Mouse (Mus musculus): ENCODE data around the gene Pnrc1. TPM values are rescaled to one million over a fixed set of nuclear protein-coding genes. Genes with fewer than 3 reads are reported as not detected.

Pnrc1 gene
- polyA plus RNA-seq, 1 experiment from 2014 or later = 153 TPM

GRCm38 (mm10) chr4:33221847-33222246, 68.1 kb downstream of the Pnrc1 start:
- no peak overlapping the region for H3K27ac ChIP-seq (ENCODE audit: low read length)
- H3K9me3 ChIP-seq (ENCODE audit: low read length) = no peaks in the 10 kb centered on the region
- no peaks in the 10 kb centered on the region for H3K27me3 ChIP-seq (replicated peaks; ENCODE audit: insufficient read depth, low read length)
- H3K4me2 ChIP-seq (replicated peaks; ENCODE audit: low read depth, low read length) = no peak overlapping the region
- no peak overlapping the region for H3K4me3 ChIP-seq (ENCODE audit: low read depth, low read length)
- H3K36me3 ChIP-seq (ENCODE audit: insufficient read depth, low read length) = no peaks in the 10 kb centered on the region
- ATAC-seq (no peak), DNase-seq (ENCODE audit: low spot score) (no peak)
- TF ChIP-seq EP300 (IDR thresholded peaks at IDR 0.05) = no peak
- no peak for TF ChIP-seq CTCF (IDR thresholded peaks at IDR 0.05)
- no peaks in the 10 kb centered on the region for H3K4me1 ChIP-seq (ENCODE audit: insufficient read depth, low read depth, low read length)
- 41% methylated on average over 1 of the region's 1 CpGs for WGBS
- H3K9ac ChIP-seq (replicated peaks; ENCODE audit: low read depth) = no peak overlapping the region

- 2% methylated on average over 47 of the region's 65 CpGs for WGBS
- H3K27ac ChIP-seq (ENCODE audit: low read length) = no peak within 1 kb of the TSS
- H3K9ac ChIP-seq (replicated peaks; ENCODE audit: low read depth) = peak within 1 kb of the TSS; percentile 46; the same call in 1 of the 2 replicates
- no peaks in the 10 kb centered on the region for H3K4me1 ChIP-seq (ENCODE audit: insufficient read depth, low read depth, low read length)
- peak; percentile 60 for ATAC-seq
- no peaks in the 10 kb centered on the region for H3K27me3 ChIP-seq (replicated peaks; ENCODE audit: insufficient read depth, low read length)
- peak within 1 kb of the TSS; percentile 98 for H3K4me2 ChIP-seq (replicated peaks; ENCODE audit: low read depth, low read length)
- no peak for TF ChIP-seq EP300 (IDR thresholded peaks at IDR 0.05)
- TF ChIP-seq CTCF (IDR thresholded peaks at IDR 0.05) = no peak
- DNase-seq (ENCODE audit: low spot score) = peak; percentile 8
- H3K9me3 ChIP-seq (ENCODE audit: low read length) = no peaks in the 10 kb centered on the region
- peak within 1 kb of the TSS; percentile 47 for H3K4me3 ChIP-seq (ENCODE audit: low read depth, low read length)
- no peaks in the 10 kb centered on the region for H3K36me3 ChIP-seq (ENCODE audit: insufficient read depth, low read length)
Observed at GRCm38 (mm10) chr4:33208881-33209841, 80.8 kb downstream of the Pnrc1 start, which contains the start of gene Srsf12. TSS of gene Srsf12 (plus strand) at chr4:33208991.

- TF ChIP-seq EP300 (IDR thresholded peaks at IDR 0.05) (no peak), CTCF (IDR thresholded peaks at IDR 0.05) (no peak)
- H3K4me2 ChIP-seq (replicated peaks; ENCODE audit: low read depth, low read length) = no peak overlapping the region
- WGBS = 48% methylated on average over 2 of the region's 2 CpGs
- H3K27me3 ChIP-seq (replicated peaks; ENCODE audit: insufficient read depth, low read length) = no peaks in the 10 kb centered on the region
- no peak overlapping the region for H3K4me3 ChIP-seq (ENCODE audit: low read depth, low read length)
- no peak overlapping the region for H3K9ac ChIP-seq (replicated peaks; ENCODE audit: low read depth)
- no peak overlapping the region for H3K27ac ChIP-seq (ENCODE audit: low read length)
- H3K4me1 ChIP-seq (ENCODE audit: insufficient read depth, low read depth, low read length) = no peaks in the 10 kb centered on the region
- no peaks in the 10 kb centered on the region for H3K9me3 ChIP-seq (ENCODE audit: low read length)
- no peaks in the 10 kb centered on the region for H3K36me3 ChIP-seq (ENCODE audit: insufficient read depth, low read length)
- DNase-seq (ENCODE audit: low spot score) = no peak
- no peak; the same call in 1 of the 2 replicates for ATAC-seq
Observed at GRCm38 (mm10) chr4:33207551-33207950, 82.4 kb downstream of the Pnrc1 start.

DNA sequence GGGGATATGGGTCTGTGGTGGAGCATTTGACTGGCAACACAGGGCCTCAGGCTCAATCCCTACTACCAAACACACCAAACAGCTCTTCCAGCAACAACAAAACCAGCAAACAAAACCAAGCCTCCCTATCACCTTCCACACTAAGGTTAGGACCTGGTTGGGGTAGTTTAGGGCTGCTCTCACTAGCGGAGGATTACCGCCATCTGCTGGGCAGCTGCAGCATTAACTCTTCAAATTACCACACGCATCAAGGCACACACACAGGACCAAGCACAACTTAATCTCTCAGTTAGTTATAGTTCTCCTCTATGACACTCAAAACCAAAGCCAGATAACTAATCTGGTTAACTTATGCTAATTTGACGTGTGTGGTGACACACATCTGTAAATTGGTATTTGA, 85.3 kb downstream of the Pnrc1 start:
- DNase-seq (ENCODE audit: low spot score) = peak; percentile 49
- WGBS = 5% methylated on average over 4 of the region's 4 CpGs
- ATAC-seq = 0 out of 2 replicates have a peak, but pooled peaks have one; percentile 30
- Histone ChIP-seq H3K4me2 (replicated peaks; ENCODE audit: low read depth, low read length) (no peak overlapping the region), H3K4me1 (ENCODE audit: insufficient read depth, low read depth, low read length) (no peaks in the 10 kb centered on the region), H3K9me3 (ENCODE audit: low read length) (no peaks in the 10 kb centered on the region), H3K4me3 (ENCODE audit: low read depth, low read length) (no peak overlapping the region), H3K36me3 (ENCODE audit: insufficient read depth, low read length) (no peaks in the 10 kb centered on the region), H3K9ac (replicated peaks; ENCODE audit: low read depth) (no peak overlapping the region), H3K27me3 (replicated peaks; ENCODE audit: insufficient read depth, low read length) (no peaks in the 10 kb centered on the region), H3K27ac (ENCODE audit: low read length) (no peak overlapping the region)
- no peak for TF ChIP-seq EP300 (IDR thresholded peaks at IDR 0.05)
- peak; percentile 80 for TF ChIP-seq CTCF (IDR thresholded peaks at IDR 0.05)

- Histone ChIP-seq H3K36me3 (ENCODE audit: insufficient read depth, low read length) (no peaks in the 10 kb centered on the region), H3K27me3 (replicated peaks; ENCODE audit: insufficient read depth, low read length) (no peaks in the 10 kb centered on the region), H3K9me3 (ENCODE audit: low read length) (0 out of 2 replicates have a peak, but pooled peaks cover 4% of the 10 kb centered on the region), H3K27ac (ENCODE audit: low read length) (no peak overlapping the region), H3K4me1 (ENCODE audit: insufficient read depth, low read depth, low read length) (no peaks in the 10 kb centered on the region), H3K4me3 (ENCODE audit: low read depth, low read length) (no peak overlapping the region), H3K9ac (replicated peaks; ENCODE audit: low read depth) (no peak overlapping the region), H3K4me2 (replicated peaks; ENCODE audit: low read depth, low read length) (no peak overlapping the region)
- ATAC-seq = no peak
- no peak for TF ChIP-seq EP300 (IDR thresholded peaks at IDR 0.05)
- TF ChIP-seq CTCF (IDR thresholded peaks at IDR 0.05) = no peak
- DNase-seq (ENCODE audit: low spot score) = no peak
- 11% methylated on average over 2 of the region's 2 CpGs for WGBS
Observed at GRCm38 (mm10) chr4:33198117-33198516, 91.8 kb downstream of the Pnrc1 start.

Other genes with a start within 250 kb of the Pnrc1 start
- gene Gabrr2, start 227.2 kb downstream of the Pnrc1 start, polyA plus RNA-seq (2015; fragmentation: Nextera tagmentation; extraction: Ambion mirVana) = 0.14 and 0.27 TPM in 2 replicates
- gene Gabrr1, start 157.6 kb downstream of the Pnrc1 start, polyA plus RNA-seq (2015; fragmentation: Nextera tagmentation; extraction: Ambion mirVana) = 0.06 TPM in 1 of 2 replicates, not detected in the other
- gene Pm20d2, start 100.4 kb downstream of the Pnrc1 start, polyA plus RNA-seq (2015; fragmentation: Nextera tagmentation; extraction: Ambion mirVana) = 0.70 and 0.86 TPM in 2 replicates
- gene Srsf12, start 81.2 kb downstream of the Pnrc1 start, polyA plus RNA-seq (2015; fragmentation: Nextera tagmentation; extraction: Ambion mirVana) = 0.16 and 0.31 TPM in 2 replicates
- 9.4 and 10.5 TPM in 2 replicates for gene Rngtt, start 20.1 kb upstream of the Pnrc1 start, polyA plus RNA-seq (2015; fragmentation: Nextera tagmentation; extraction: Ambion mirVana)

All from lung, postnatal 0 days (tissue).